Mouse (Mus musculus) retina, postnatal 7 days (tissue): ENCODE measurements around the gene Eif3f.

ENCODE experiments used
- DNase-seq: peaks from one replicate; pipeline ENCODE4 v3.0.0-alpha.2; 2012; ENCODE audit warnings: low read depth, low spot score

Eif3f gene

DNA sequence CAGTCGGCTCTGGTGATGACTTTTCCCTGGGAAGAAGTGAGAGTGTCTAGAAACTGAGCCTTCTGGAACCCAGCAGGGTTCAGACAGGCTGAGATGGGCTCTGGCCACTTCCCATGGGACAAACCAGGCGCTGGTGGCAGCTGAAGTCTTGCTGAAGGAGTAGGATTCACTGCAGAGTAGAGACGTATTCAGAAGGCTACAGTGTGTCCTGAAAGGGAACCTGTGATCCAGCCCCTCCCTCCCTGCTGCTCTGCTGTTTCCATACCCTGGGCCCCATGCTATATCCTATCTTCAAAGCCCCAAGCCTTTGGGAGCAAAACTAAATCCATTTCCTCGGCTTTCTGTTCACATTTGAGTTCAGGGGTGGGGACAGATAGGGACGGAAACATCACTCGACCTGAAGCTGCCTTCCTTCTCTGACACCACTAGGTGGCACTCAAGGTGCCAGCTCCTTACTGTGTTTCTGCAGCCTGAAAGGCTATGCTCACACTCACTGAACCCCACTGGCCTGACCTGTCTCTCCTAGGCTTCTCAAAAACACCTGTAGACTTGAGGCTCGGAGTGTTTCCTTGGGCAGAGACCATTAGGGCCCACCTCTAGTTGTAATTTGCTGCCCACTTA lies 32.6 kb downstream of the Eif3f start:
- DNase-seq = peak; percentile 70

- no peak for DNase-seq
Observed at GRCm38 (mm10) chr7:108968201-108968600, 34.0 kb downstream of the Eif3f start.

GRCm38 (mm10) chr7:108972273-108972672 lies 38.1 kb downstream of the Eif3f start:
- DNase-seq = no peak

DNA sequence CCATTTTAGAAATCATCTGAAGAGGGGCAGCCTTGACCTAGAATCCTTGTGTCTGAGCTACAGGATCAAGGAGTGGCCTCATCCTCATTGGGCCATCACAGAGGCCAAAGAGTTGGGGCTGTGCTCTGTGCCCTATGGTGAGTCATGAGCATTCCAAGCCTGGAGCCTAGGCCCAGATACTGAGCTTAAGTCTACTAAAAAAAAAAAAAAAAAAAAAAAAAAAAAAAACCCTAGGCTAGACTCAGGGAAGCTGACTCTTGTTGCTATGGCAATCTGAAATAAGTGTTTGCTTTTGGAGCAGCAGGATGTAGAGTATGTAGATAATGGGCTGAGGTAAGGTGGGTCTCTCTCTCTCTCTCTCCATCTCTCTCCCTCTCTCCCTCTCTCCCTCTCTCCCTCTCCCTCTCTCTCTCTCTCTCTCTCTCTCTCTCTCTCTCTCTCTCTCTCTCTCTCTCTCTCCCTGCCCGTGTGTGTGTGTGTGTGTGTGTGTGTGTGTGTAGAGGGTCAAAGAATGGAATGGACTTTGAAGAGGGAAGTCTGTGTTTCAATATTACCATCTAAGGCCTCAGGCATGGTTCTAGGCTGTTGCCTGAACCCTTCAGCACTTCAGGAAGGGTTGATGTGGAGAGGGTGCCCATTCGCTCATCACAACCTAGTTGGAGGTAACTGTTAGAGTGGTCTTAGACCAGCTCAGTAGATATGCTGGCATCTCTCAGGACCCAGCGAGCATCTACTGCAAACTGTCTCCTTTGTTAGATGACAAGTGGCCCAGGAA lies 51.9 kb downstream of the Eif3f start:
- DNase-seq = no peak

DNA sequence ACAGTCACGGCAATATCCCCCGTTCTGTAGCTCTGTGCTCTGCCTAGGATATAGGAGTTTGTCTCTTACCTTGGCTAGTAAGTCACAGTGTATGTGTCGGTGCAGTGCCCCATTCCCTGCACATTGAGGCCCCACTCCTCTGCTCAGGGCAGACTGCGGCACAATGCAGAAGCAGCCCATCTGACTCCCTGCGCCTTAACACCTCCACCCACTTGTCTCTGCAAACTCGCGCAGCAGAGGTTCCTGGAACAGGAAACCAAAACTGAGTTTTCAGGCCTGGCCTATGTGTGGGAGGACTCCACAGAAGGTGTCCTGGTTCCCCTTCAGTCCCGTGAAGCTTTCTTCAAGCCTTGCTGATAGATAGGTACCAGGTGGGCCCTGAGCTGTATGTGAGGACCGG lies 57.0 kb downstream of the Eif3f start:
- no peak for DNase-seq
